Mouse (Mus musculus) thymus, postnatal 4 days (tissue): Measurements from ENCODE around the gene Rab5a.
A peak's percentile ranks its signal among the peaks of the same experiment; 100 is the strongest.

Source experiments
- DNase-seq: peaks from one replicate; pipeline ENCODE4 v3.0.0; 2021

Rab5a gene

DNA sequence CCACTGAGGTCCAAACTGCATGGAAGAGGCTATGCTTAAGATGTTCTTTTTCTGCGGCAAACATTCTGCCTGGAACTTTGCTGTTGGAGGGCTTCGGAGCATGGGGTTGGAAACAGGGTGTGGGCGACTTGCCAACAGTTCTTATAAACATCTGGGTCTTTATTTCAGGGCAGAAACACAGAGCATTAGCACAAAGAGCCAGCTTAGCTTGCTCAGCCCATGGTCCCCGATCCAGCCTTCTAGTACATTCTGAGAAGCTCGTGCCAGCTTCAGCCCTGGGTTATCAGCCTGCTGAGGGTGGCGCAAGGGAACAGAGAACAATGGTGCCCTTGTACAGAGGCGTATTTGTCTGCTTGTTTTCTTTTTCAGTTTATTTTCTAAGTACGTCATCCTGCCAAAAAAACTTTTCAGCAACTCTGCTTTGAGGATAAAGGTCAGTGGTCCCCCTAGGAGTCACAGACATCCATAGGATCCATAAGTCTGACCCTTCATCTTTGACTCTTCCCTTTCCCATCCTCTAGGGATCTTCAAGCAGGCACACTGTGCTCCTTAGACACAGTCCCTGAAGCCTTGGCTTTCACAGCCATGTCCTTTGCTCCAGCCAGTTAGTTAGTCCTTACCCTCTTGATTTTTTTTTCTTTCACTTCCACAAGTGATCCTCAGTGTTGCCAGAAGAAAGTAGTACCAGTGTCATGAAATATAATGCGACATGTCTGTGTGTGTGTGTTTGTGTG is 64.7 kb downstream of the Rab5a start:
- DNase-seq: no peak

DNA sequence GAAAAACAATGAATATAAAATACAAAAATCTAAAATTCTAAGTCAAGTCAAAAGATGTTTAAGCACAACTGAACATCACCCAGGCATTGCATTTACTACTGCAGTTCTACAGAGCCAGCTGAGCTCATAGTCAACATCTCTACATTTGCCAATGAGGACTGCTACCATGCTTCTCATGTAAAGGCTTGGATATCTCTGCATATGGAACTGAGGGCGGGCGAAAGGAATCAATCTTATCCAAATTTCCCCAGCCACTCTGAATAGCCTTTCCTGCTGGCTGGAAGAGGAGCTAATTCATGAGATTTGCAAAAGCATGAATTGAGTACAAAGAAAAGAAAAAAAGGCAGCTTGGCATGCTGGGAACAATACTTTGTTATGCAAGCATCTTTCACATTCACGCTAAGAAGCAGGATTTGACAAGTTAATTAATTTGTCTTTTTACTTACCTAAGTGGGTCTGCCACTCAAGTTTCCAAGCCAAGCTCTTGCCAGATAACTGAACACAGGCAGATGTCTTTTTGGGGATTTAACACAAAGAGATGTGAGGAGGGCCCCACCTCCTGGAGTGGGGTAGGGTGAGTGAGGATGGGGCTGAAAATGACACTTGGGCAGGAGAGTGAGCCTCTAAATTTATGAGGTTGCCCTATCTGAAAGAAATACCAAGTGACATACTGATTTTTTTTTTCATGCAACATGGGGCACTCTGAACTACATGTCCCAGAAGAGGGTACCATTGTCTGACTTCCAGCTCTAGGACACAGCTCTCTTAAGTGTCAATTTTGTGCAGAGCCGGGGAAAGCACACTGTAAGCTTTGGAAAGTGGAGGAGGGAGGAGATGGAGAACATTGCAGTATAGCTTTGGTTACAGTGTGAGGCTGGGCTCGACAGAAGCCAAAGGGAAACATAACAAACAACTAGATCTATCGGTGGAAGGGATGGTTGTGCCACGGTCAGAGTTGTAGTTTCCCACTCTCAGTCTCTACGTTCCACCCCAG is 72.6 kb downstream of the Rab5a start:
- DNase-seq: no peak

DNA sequence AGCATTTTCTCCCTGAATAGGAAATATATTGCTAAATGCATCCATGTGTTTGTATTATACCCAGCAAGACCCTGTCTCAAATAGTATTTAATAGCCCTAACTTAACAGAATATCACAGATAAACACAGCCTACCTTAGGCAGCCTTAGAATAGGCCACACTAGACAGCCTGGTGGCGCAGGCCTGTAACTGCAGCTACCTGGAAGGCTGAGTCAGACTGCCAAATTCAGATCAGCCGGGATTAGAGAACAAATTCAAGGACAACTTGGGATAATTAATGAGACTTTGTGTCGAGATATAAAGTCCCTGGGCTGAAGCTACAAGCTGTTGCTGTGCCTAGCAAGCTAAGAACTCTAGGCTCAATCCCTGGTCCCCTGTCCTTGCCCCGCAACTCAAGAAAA is 75.1 kb downstream of the Rab5a start:
- peak; percentile 52 for DNase-seq

DNA sequence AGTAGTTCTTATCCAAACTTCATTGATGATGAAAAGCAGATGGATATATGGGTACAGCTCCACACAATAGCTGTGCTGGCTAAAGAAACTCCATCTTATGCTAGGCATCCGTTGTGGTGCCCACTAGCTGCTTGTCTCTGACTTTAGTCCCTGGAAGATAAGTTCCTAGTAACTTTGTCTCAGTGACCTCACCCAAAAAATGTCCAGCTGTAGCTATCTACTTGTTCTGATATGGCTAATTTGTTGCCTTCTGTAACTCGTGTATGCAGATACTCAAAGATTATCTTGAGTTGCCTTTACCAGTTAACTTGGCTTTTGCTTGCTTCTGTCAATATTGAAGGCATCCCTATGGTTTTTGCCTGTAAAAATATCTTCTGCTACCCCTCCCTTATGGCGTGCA is 75.8 kb downstream of the Rab5a start:
- DNase-seq: no peak
